Mouse (Mus musculus) limb, embryonic 14.5 days (tissue): ENCODE data around the gene Gm12258. TPM values are rescaled to one million over a fixed set of nuclear protein-coding genes. Genes with fewer than 3 reads are reported as not detected.

Source experiments
- ATAC-seq: fragments of 200-750 bp; cut with Nextera tagmentation; 2 replicates; pipeline ENCODE4 v1.8.0; 2017; ENCODE audit warnings: low read depth, moderate number of reproducible peaks, moderate TSS enrichment; ENCODE audit not compliant: low FRiP score
- DNase-seq: peaks from one replicate; pipeline ENCODE4 v3.0.0-alpha.2; 2015; ENCODE audit warnings: low spot score
- H3K27ac ChIP-seq: fragments of 300-500 bp; sonication (generic); replicated peaks from 2 replicates; pipeline ENCODE4 v1.5.1; 2014; ENCODE audit warnings: low read depth, mild to moderate bottlenecking, low read length, moderate library complexity, mixed read lengths
- H3K27me3 ChIP-seq: fragments of 300-500 bp; sonication (generic); 2 replicates; pipeline ENCODE4 v1.6.1; 2014; ENCODE audit warnings: low read length, mixed read lengths; ENCODE audit not compliant: control insufficient read depth, insufficient read depth
- H3K36me3 ChIP-seq: fragments of 300-500 bp; sonication (generic); 2 replicates; pipeline ENCODE4 v1.6.1; 2014; ENCODE audit warnings: mild to moderate bottlenecking, low read length, moderate library complexity, mixed read lengths; ENCODE audit not compliant: control insufficient read depth, insufficient read depth
- H3K4me1 ChIP-seq: fragments of 300-500 bp; sonication (generic); 2 replicates; pipeline ENCODE4 v1.6.1; 2014; ENCODE audit warnings: antibody characterized with exemption, low read length, mixed read lengths; ENCODE audit not compliant: control insufficient read depth, insufficient read depth
- H3K4me2 ChIP-seq: fragments of 300-500 bp; sonication (generic); replicated peaks from 2 replicates; pipeline ENCODE4 v1.6.1; 2014; ENCODE audit warnings: low read depth, mild to moderate bottlenecking, low read length, moderate library complexity; ENCODE audit not compliant: severe bottlenecking
- H3K4me3 ChIP-seq: fragments of 300-500 bp; sonication (generic); replicated peaks from 2 replicates; pipeline ENCODE4 v1.5.1; 2014; ENCODE audit warnings: low read length
- H3K9ac ChIP-seq: fragments of 300-500 bp; sonication (generic); 2 replicates; pipeline ENCODE4 v1.6.1; 2014; ENCODE audit warnings: mild to moderate bottlenecking, low read depth, low read length, moderate library complexity; ENCODE audit not compliant: severe bottlenecking
- H3K9me3 ChIP-seq: fragments of 300-500 bp; sonication (generic); 2 replicates; pipeline ENCODE4 v1.6.1; 2016; ENCODE audit warnings: low read length; ENCODE audit not compliant: control insufficient read depth
- POLR2A ChIP-seq: fragments of 200-500 bp; IDR thresholded peaks from 2 replicates; pipeline ENCODE4 v1.8.0; 2012; ENCODE audit warnings: inconsistent platforms, mild to moderate bottlenecking, moderate library complexity, borderline replicate concordance; ENCODE audit not compliant: insufficient read depth, insufficient read length; ENCODE audit errors: extremely low read depth
- WGBS: fragments of 180-500 bp; shearing (Covaris S2); extraction: QIAGEN DNeasy Blood & Tissue Kit; methylation state at CpG from one replicate; pipeline ENCODE4 v1.1.7; 2014; 5-methylcytosine and 5-hydroxymethylcytosine counted together
- polyA plus RNA-seq, 2 experiments: library from polyadenylated mRNA; depleted of rRNA in 1 of 2; stranded (reverse) in 1 of 2; unstranded in 1 of 2; fragments of >200 nt; fragmentation: Nextera tagmentation in 1 of 2; extraction: Ambion mirVana in 1 of 2; gene quantifications; 2 replicates each; pipeline versions ENCODE4 v1.2.1 to v1.2.3; 2012 to 2014

Gm12258 gene
- 12.5 and 16.2 TPM in 2 replicates for polyA plus RNA-seq (2012; rRNA removed)
- 10.7 and 10.9 TPM in 2 replicates for polyA plus RNA-seq (2014; fragmentation: Nextera tagmentation; extraction: Ambion mirVana)

DNA sequence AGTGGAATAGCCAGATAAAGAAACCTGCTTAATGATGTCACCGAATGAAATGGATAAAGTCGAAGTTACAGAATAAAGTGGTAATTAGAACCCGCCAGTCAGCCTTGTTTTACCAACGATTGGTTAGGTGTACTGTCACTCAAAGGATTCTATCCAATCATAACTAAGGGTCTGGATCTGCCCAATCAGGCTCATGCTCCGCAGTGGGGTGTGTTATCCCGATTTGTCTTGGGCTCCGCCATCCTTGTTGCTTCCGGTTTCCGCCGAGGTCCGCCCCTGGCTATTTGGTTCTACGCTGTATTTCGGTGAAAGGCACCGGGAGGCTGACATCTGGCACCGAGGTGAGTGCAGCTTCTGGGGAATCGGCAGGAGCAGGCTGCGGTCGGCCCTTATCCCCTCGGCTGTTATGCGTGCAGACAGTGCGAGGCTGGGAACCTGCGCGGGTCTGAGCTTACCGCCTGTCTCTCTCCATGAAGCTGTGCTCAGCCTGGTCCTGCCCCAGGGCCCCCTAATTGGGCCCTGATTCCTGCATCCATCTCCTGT, at the start of gene Gm12258:
Gene Gm12258, plus strand, starts transcription at position 240 of the 543 bp plus-strand sequence.
- Histone ChIP-seq H3K9ac (peak within 1 kb of the TSS; percentile 79), H3K27me3 (no peaks in the 10 kb centered on the region), H3K27ac (peak within 1 kb of the TSS; percentile 40; the same call in 1 of the 2 replicates), H3K9me3 (no peaks in the 10 kb centered on the region), H3K36me3 (peaks cover 20% of the 10 kb centered on the region), H3K4me1 (peaks cover 6% of the 10 kb centered on the region), H3K4me3 (peak within 1 kb of the TSS; percentile 70), H3K4me2 (peak within 1 kb of the TSS; percentile 80)
- under 1% methylated on average over 24 of the region's 24 CpGs for WGBS
- ATAC-seq (peak; percentile 100), DNase-seq (peak; percentile 98)
- no peak for TF ChIP-seq POLR2A

DNA sequence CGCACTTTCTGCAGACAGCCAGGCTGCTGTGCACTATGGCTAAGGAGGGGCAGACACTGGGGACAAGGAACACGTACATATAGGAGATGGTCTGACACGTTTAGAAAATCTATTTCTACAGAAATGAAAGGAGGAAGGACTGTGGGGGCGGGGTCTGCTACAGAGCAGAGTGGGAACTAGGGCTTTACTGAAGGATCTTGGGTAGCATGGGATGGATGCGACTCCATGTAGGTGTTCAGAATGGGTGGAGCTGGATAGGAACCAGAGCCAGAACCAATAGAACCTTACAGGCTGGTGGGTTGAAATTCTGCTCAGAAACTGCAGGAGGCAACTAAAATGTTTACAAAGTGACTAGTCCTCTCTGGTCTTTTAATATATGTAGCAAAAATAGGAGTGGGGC, 47.2 kb upstream of the Gm12258 start:
- DNase-seq (no peak), ATAC-seq (no peak)
- Histone ChIP-seq H3K9me3 (no peaks in the 10 kb centered on the region), H3K36me3 (no peaks in the 10 kb centered on the region), H3K9ac (no peak overlapping the region), H3K4me3 (no peak overlapping the region), H3K27ac (no peak overlapping the region), H3K4me1 (no peaks in the 10 kb centered on the region), H3K27me3 (no peaks in the 10 kb centered on the region), H3K4me2 (no peak overlapping the region)
- TF ChIP-seq POLR2A = no peak
- WGBS = 79% methylated on average over 5 of the region's 5 CpGs

DNA sequence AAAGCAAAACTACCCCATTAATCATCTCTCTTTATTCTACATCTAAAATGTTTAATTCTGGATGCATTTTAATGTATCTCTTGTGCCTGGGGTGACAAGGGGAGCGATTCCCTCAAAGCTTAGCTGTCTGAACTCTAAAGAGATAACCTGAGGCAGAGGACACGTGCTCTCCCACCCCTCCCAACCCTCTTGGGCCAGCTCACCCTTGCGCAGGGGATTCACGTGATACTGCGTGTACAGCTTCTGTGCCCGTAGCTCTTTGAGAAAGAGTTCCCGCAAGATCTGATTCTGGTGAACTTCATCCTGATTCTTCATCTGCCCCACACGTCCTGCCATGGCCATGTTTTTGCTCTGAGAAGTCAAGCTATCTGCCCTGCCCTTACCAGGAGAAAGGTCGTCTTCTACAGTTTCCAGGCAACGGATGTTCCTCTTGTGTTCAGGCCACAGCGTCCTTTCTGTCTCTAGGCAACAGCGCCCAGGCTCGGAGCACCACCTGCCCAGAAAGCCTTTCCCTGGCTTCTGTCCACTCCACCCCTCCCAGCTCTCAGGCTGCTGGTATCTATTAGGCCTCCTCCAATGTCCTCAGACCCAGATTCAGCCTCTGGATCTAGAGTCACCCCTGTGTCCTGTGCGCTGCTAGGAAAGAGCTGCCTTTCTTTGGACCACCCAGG, 45.3 kb upstream of the Gm12258 start, which contains the start of gene Fam183b:
Gene Fam183b, minus strand, starts transcription at position 403 of the 671 bp plus-strand sequence.
- no peak for TF ChIP-seq POLR2A
- WGBS = 42% methylated on average over 14 of the region's 14 CpGs
- Histone ChIP-seq H3K27me3 (no peaks in the 10 kb centered on the region), H3K9ac (no peak within 1 kb of the TSS), H3K9me3 (no peaks in the 10 kb centered on the region), H3K4me1 (no peaks in the 10 kb centered on the region), H3K4me2 (no peak within 1 kb of the TSS), H3K36me3 (no peaks in the 10 kb centered on the region), H3K4me3 (no peak within 1 kb of the TSS), H3K27ac (no peak within 1 kb of the TSS)
- no peak for DNase-seq
- no peak for ATAC-seq

DNA sequence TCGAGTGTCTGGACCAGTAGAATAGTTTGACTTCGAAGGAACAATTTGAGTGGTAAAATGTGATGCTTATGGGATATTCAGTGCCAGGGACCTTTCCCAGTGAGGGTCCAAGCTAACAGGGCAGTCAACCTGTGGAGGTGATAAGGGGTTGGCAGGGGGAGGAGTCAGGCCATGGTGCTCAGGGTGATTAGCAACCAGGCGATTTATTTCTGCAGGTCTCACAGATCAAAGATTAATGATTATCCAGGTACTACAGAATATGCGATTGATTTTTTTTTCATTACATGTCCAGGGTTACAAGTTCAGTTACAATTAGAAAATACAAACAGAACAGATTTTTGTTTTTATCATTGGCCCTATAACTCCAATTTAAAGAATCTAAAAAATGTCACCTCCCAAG, 43.1 kb upstream of the Gm12258 start:
- no peak overlapping the region for H3K4me3 ChIP-seq
- WGBS = 61% methylated on average over 4 of the region's 4 CpGs
- H3K4me1 ChIP-seq = no peaks in the 10 kb centered on the region
- H3K9me3 ChIP-seq = no peaks in the 10 kb centered on the region
- no peak overlapping the region for H3K9ac ChIP-seq
- no peak overlapping the region for H3K27ac ChIP-seq
- H3K36me3 ChIP-seq = no peaks in the 10 kb centered on the region
- H3K27me3 ChIP-seq = no peaks in the 10 kb centered on the region
- ATAC-seq (no peak), DNase-seq (no peak)
- H3K4me2 ChIP-seq = no peak overlapping the region
- no peak for TF ChIP-seq POLR2A

DNA sequence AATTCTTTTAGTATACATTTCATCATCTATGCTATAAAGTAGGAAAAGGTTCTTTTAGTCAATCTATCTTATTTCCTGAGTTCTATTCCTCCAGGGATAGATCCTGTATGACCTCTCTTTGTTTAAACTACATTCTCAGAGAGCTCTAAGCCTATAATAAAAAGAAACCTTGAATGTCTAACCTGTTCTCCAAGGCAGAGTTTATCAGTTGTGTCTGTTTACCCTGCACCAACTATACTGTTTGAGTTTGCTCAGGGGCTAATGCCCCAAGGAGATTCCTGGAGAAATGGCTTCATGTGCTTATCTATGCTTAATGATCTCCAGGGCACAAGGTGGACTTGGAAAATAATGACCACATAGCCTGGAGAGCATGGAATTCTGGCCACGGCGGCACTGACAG, 42.6 kb upstream of the Gm12258 start:
- H3K9me3 ChIP-seq = no peaks in the 10 kb centered on the region
- 68% methylated on average over 2 of the region's 2 CpGs for WGBS

More for the DNA sequence above, 42.6 kb upstream of the Gm12258 start:
- no peak for TF ChIP-seq POLR2A
- ATAC-seq = no peak
- Histone ChIP-seq H3K27ac (no peak overlapping the region), H3K36me3 (no peaks in the 10 kb centered on the region), H3K4me2 (no peak overlapping the region), H3K4me1 (no peaks in the 10 kb centered on the region), H3K27me3 (no peaks in the 10 kb centered on the region), H3K4me3 (no peak overlapping the region), H3K9ac (no peak overlapping the region)
- DNase-seq = no peak
